Mouse (Mus musculus) T-cell, adult 2 months (primary cell): ENCODE measurements around the gene Rab4a.

Experiments
- DNase-seq: peaks from one replicate; pipeline ENCODE4 v3.0.0; 2022; ENCODE audit warnings: low spot score

The Rab4a gene

GRCm38 (mm10) chr8:123813173-123813891 lies 7.5 kb downstream of the Rab4a start:
- no peak for DNase-seq

DNA sequence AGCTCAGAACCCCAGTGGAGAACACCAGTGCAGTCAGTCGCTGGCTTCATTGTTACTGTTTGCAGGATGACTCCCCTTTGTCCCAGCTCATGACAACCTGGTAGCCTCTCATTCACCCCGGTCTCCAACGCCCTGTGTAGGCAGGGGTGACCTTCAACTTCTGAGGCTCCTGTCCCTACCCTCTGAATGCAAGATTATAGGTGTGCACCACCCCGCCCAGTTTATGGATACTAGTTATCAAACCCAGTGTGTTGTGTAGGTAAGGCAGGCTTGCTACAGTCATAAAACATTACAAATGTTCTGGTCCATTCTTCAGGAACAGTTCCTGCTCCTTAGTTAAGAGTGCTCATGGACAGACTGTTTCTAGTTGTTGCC lies 8.1 kb downstream of the Rab4a start:
- no peak for DNase-seq

- no peak for DNase-seq
Observed at GRCm38 (mm10) chr8:123815325-123815724, 9.5 kb downstream of the Rab4a start.

GRCm38 (mm10) chr8:123816939-123817338 lies 11.2 kb downstream of the Rab4a start:
- DNase-seq, result no peak

DNA sequence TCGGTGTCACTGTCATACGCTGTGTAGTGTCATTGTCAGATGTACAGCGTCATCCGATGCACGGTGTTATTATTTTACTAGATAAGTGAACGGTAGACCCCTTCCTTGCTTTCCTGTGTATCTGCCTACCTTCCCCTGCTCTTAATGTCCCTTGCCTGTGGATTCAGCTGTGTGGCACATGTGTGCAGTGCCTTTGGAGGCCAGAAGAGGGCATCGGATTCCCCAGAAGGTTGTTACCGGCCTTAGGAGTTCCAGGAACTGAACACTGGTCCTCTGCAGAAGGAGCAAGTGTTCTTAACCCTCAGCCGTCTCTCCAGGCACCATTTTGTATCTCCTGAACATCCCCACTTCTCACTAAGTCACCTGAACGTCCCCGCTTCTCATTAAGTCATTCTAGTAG lies 12.0 kb downstream of the Rab4a start:
- DNase-seq, result no peak

GRCm38 (mm10) chr8:123819683-123820610 lies 14.2 kb downstream of the Rab4a start:
- DNase-seq, result no peak

GRCm38 (mm10) chr8:123820780-123821179 lies 15.0 kb downstream of the Rab4a start:
- no peak for DNase-seq

DNA sequence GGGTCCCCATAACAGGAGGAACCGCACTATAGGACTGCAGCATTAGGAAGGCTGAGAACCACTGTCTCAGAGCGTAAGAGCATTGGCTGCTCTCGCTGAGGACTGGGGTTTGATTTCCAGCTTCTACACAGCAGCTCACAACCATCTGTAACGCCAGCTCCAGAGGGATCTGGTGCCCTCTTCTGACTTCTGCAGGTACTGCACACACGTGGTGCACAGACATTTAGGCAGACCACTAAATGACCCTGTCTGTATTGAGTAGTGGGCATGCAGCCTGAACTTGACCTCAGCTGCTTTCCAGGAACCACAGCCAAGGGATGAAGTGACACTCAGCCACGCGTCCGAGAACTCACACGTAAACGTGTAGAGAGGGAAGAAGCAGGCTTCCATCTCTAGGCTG lies 17.3 kb downstream of the Rab4a start:
- DNase-seq, result no peak

DNA sequence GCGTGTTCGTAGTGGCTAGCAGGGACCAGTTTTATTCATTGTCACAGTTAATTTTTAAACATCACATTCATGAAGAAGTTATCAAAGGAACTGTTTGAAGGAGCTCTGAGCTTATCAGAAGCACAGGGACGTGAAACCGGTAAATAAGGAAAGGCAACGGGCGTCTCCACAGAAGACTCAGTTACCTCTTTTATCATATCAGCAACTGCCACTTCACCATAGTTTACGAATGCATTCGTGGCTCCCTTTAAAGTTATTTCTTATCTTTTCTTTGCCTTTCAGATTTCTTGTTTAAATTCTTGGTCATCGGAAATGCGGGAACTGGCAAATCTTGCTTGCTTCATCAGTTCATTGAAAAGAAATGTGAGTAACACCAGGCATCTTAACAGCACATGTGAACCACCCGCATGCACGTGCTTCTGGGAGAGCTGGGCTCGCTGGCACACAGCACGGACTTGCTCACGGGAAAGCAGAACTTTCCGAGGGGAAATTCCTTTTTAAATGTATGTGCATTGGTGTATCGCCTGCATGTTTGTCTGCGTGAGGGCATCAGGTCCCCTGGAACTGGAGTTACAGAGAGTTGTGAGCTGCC lies 17.8 kb downstream of the Rab4a start:
- DNase-seq, result no peak

DNA sequence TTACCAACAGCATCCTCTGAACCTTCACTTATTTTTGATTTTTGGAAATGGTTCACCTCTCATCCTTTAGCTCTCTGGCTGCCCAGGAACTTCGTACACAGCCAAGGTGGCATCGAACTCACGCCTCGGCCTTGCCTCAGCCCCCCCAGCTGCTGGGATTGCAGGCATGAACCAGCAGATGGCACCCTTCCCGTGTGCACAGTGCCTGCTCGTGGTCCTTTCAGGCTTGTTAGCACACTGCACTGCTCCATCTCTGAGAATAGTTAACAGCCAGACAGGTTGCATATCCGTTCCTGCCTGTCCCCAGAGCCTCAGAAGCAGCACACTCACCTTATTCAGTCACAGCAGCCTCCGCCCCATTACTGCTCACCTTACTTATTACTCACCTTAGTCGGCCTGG lies 20.2 kb downstream of the Rab4a start:
- no peak for DNase-seq

DNA sequence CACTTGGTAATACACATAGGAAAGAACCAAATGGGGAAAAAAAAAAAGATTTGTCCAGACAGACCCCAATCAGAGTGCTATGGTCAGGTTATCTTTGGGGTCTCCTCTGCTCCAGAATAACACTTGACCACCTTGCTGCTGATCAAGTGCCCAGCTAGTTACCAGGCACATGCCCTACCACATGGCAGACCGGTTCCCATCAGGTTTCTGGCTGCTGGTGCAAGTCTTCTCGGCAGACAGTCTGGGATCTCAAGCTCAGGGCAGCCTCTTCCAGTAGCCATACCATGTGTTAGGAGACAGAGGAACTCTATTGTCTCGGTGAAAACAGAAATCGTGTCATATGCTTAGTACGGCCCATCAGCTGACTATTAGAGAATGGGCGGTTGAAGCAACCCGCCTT lies 21.0 kb downstream of the Rab4a start:
- DNase-seq, result no peak

- no peak for DNase-seq
Observed at GRCm38 (mm10) chr8:123827523-123827922, 21.7 kb downstream of the Rab4a start.

GRCm38 (mm10) chr8:123832757-123833156 lies 27.0 kb downstream of the Rab4a start:
- DNase-seq, result peak; percentile 49

- peak; percentile 59 for DNase-seq
Observed at GRCm38 (mm10) chr8:123835451-123835850, 29.7 kb downstream of the Rab4a start.

- DNase-seq, result no peak
Observed at GRCm38 (mm10) chr8:123836354-123836753, 30.6 kb downstream of the Rab4a start.

DNA sequence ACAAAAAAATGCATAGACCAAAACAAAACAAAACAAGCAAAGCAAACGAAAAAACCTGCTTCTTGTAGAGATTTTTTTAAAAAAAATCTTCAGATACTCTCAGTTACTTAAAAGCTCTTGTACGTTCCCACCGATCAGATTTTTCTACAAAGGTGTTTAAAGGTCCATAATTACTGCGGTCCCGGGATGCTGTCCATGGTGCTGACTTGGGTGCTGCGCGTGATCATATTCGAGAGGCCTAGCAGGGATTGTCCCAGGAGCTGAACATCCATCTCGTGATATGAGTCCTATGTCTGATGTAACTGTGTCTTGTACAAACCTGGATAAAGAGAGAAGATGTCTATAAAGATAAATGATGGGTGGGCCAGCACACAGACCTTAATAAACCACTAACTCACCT lies 32.7 kb downstream of the Rab4a start:
- DNase-seq, result no peak

- DNase-seq, result no peak
Observed at GRCm38 (mm10) chr8:123840578-123841345, 35.0 kb downstream of the Rab4a start.

GRCm38 (mm10) chr8:123842086-123842485 lies 36.3 kb downstream of the Rab4a start:
- no peak for DNase-seq

- no peak for DNase-seq
Observed at GRCm38 (mm10) chr8:123844341-123844740, 38.6 kb downstream of the Rab4a start.

- DNase-seq, result no peak
Observed at GRCm38 (mm10) chr8:123845114-123845513, 39.3 kb downstream of the Rab4a start.

DNA sequence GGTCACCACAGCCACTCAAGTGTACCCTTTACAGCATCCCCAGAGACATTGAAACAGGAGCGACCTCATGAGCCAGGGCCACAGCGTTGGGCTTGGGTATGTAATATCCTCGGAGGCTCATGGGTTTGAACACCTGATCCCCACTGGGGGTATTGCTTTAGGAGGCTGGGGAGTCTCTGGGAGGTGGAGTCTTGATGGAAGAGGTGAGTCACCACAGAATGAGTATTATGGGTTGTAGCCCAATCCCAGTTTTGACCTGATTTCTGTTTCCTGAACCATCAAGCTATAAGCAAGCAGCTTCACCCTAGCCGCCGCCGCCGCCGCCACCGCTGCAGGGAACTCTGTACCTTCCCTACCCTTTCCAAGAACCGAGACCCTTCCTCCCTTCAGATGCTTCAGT lies 40.2 kb downstream of the Rab4a start:
- no peak for DNase-seq

- no peak for DNase-seq
Observed at GRCm38 (mm10) chr8:123846509-123846908, 40.7 kb downstream of the Rab4a start.
